Mouse (Mus musculus) limb, embryonic 14.5 days (tissue): ENCODE measurements around the gene Mgarp. TPM values are rescaled to one million over a fixed set of nuclear protein-coding genes. Genes with fewer than 3 reads are reported as not detected.
"Not testable (repeated sequence)": the region's sequence is repeated elsewhere in the genome, so short reads cannot be mapped to it uniquely, and the experiment has no call there.

Experiments
- ATAC-seq: fragments of 200-750 bp; cut with Nextera tagmentation; 2 replicates; pipeline ENCODE4 v1.8.0; 2017; ENCODE audit warnings: low read depth, moderate number of reproducible peaks, moderate TSS enrichment; ENCODE audit not compliant: low FRiP score
- DNase-seq: peaks from one replicate; pipeline ENCODE4 v3.0.0-alpha.2; 2015; ENCODE audit warnings: low spot score
- H3K27ac ChIP-seq: fragments of 300-500 bp; sonication (generic); replicated peaks from 2 replicates; pipeline ENCODE4 v1.5.1; 2014; ENCODE audit warnings: low read depth, mild to moderate bottlenecking, low read length, moderate library complexity, mixed read lengths
- H3K27me3 ChIP-seq: fragments of 300-500 bp; sonication (generic); 2 replicates; pipeline ENCODE4 v1.6.1; 2014; ENCODE audit warnings: low read length, mixed read lengths; ENCODE audit not compliant: control insufficient read depth, insufficient read depth
- H3K36me3 ChIP-seq: fragments of 300-500 bp; sonication (generic); 2 replicates; pipeline ENCODE4 v1.6.1; 2014; ENCODE audit warnings: mild to moderate bottlenecking, low read length, moderate library complexity, mixed read lengths; ENCODE audit not compliant: control insufficient read depth, insufficient read depth
- H3K4me1 ChIP-seq: fragments of 300-500 bp; sonication (generic); 2 replicates; pipeline ENCODE4 v1.6.1; 2014; ENCODE audit warnings: antibody characterized with exemption, low read length, mixed read lengths; ENCODE audit not compliant: control insufficient read depth, insufficient read depth
- H3K4me2 ChIP-seq: fragments of 300-500 bp; sonication (generic); replicated peaks from 2 replicates; pipeline ENCODE4 v1.6.1; 2014; ENCODE audit warnings: low read depth, mild to moderate bottlenecking, low read length, moderate library complexity; ENCODE audit not compliant: severe bottlenecking
- H3K4me3 ChIP-seq: fragments of 300-500 bp; sonication (generic); replicated peaks from 2 replicates; pipeline ENCODE4 v1.5.1; 2014; ENCODE audit warnings: low read length
- H3K9ac ChIP-seq: fragments of 300-500 bp; sonication (generic); 2 replicates; pipeline ENCODE4 v1.6.1; 2014; ENCODE audit warnings: mild to moderate bottlenecking, low read depth, low read length, moderate library complexity; ENCODE audit not compliant: severe bottlenecking
- H3K9me3 ChIP-seq: fragments of 300-500 bp; sonication (generic); 2 replicates; pipeline ENCODE4 v1.6.1; 2016; ENCODE audit warnings: low read length; ENCODE audit not compliant: control insufficient read depth
- POLR2A ChIP-seq: fragments of 200-500 bp; IDR thresholded peaks from 2 replicates; pipeline ENCODE4 v1.8.0; 2012; ENCODE audit warnings: inconsistent platforms, mild to moderate bottlenecking, moderate library complexity, borderline replicate concordance; ENCODE audit not compliant: insufficient read depth, insufficient read length; ENCODE audit errors: extremely low read depth
- WGBS: fragments of 180-500 bp; shearing (Covaris S2); extraction: QIAGEN DNeasy Blood & Tissue Kit; methylation state at CpG from one replicate; pipeline ENCODE4 v1.1.7; 2014; 5-methylcytosine and 5-hydroxymethylcytosine counted together
- polyA plus RNA-seq, 2 experiments: library from polyadenylated mRNA; depleted of rRNA in 1 of 2; stranded (reverse) in 1 of 2; unstranded in 1 of 2; fragments of >200 nt; fragmentation: Nextera tagmentation in 1 of 2; extraction: Ambion mirVana in 1 of 2; gene quantifications; 2 replicates each; pipeline versions ENCODE4 v1.2.1 to v1.2.3; 2012 to 2014

Mgarp gene
- polyA plus RNA-seq, 2 experiments = 3.1 to 4.0 TPM

GRCm38 (mm10) chr3:51407870-51408560, 11.5 kb upstream of the Mgarp start:
- no peak for DNase-seq
- 20% methylated on average over 20 of the region's 20 CpGs for WGBS
- ATAC-seq = peak; percentile 16; the same call in 1 of the 2 replicates

GRCm38 (mm10) chr3:51402628-51403027, 6.1 kb upstream of the Mgarp start:
- no peak overlapping the region for H3K9ac ChIP-seq

More at GRCm38 (mm10) chr3:51407870-51408560, 11.5 kb upstream of the Mgarp start:
- Histone ChIP-seq H3K27ac (peak overlapping the region; percentile 94), H3K4me1 (peaks cover 7% of the 10 kb centered on the region), H3K27me3 (no peaks in the 10 kb centered on the region), H3K9me3 (no peaks in the 10 kb centered on the region), H3K9ac (peak overlapping the region; percentile 90), H3K4me2 (peak overlapping the region; percentile 75), H3K4me3 (peak overlapping the region; percentile 76), H3K36me3 (peaks cover 23% of the 10 kb centered on the region)
- no peak for TF ChIP-seq POLR2A

GRCm38 (mm10) chr3:51402054-51402453, 5.5 kb upstream of the Mgarp start:
- peaks cover 28% of the 10 kb centered on the region for H3K36me3 ChIP-seq
- not testable (repeated sequence) for H3K27me3 ChIP-seq, H3K9me3 ChIP-seq, H3K27ac ChIP-seq, H3K4me3 ChIP-seq, H3K9ac ChIP-seq, ATAC-seq, DNase-seq, H3K4me1 ChIP-seq, H3K4me2 ChIP-seq
- 76% methylated on average over 4 of the region's 4 CpGs for WGBS

More at GRCm38 (mm10) chr3:51402628-51403027, 6.1 kb upstream of the Mgarp start:
- H3K4me2 ChIP-seq = no peak overlapping the region
- H3K27ac ChIP-seq = no peak overlapping the region
- no peak for DNase-seq
- H3K36me3 ChIP-seq = peaks cover 29% of the 10 kb centered on the region
- H3K4me3 ChIP-seq = no peak overlapping the region
- H3K4me1 ChIP-seq = peaks cover 2% of the 10 kb centered on the region
- no peak for TF ChIP-seq POLR2A
- H3K9me3 ChIP-seq = no peaks in the 10 kb centered on the region
- peaks cover 2% of the 10 kb centered on the region; the same call in 1 of the 2 replicates for H3K27me3 ChIP-seq
- WGBS = 95% methylated on average over 12 of the region's 12 CpGs
- no peak for ATAC-seq

GRCm38 (mm10) chr3:51400682-51401081, 4.1 kb upstream of the Mgarp start:
- Histone ChIP-seq H3K27me3 (peaks cover 13% of the 10 kb centered on the region; the same call in 1 of the 2 replicates), H3K36me3 (peaks cover 16% of the 10 kb centered on the region), H3K9me3 (no peaks in the 10 kb centered on the region), H3K9ac (no peak overlapping the region), H3K4me3 (no peak overlapping the region), H3K27ac (no peak overlapping the region), H3K4me2 (no peak overlapping the region), H3K4me1 (no peaks in the 10 kb centered on the region)
- TF ChIP-seq POLR2A = no peak
- no peak for DNase-seq
- WGBS = 80% methylated on average over 10 of the region's 10 CpGs
- ATAC-seq = no peak

GRCm38 (mm10) chr3:51399531-51399930, 3.0 kb upstream of the Mgarp start:
- no peak overlapping the region for H3K27ac ChIP-seq
- 63% methylated on average over 4 of the region's 4 CpGs for WGBS
- ATAC-seq (no peak), DNase-seq (no peak)
- peaks cover 12% of the 10 kb centered on the region for H3K36me3 ChIP-seq
- no peak for TF ChIP-seq POLR2A
- H3K4me2 ChIP-seq = no peak overlapping the region
- H3K9ac ChIP-seq = no peak overlapping the region
- H3K4me3 ChIP-seq = no peak overlapping the region
- H3K9me3 ChIP-seq = no peaks in the 10 kb centered on the region
- peaks cover 16% of the 10 kb centered on the region; the same call in 1 of the 2 replicates for H3K27me3 ChIP-seq
- no peaks in the 10 kb centered on the region for H3K4me1 ChIP-seq

- no peaks in the 10 kb centered on the region for H3K4me1 ChIP-seq
- no peak overlapping the region for H3K9ac ChIP-seq
- 13% methylated on average over 3 of the region's 3 CpGs for whole genome bisulfite sequencing
- ATAC-seq (no peak), DNase-seq (no peak)
- no peak overlapping the region for H3K4me3 ChIP-seq
- H3K36me3 ChIP-seq = peaks cover 12% of the 10 kb centered on the region
- no peaks in the 10 kb centered on the region for H3K9me3 ChIP-seq
- H3K4me2 ChIP-seq = no peak overlapping the region
- H3K27me3 ChIP-seq = peaks cover 16% of the 10 kb centered on the region; the same call in 1 of the 2 replicates
- no peak overlapping the region for H3K27ac ChIP-seq
- no peak for TF ChIP-seq POLR2A
Observed at GRCm38 (mm10) chr3:51398667-51399066, 2.1 kb upstream of the Mgarp start.
